Mouse (Mus musculus): Measurements from ENCODE around the gene Dgat2.

The Dgat2 gene

GRCm38 (mm10) chr7:99164873-99165410 is 17.6 kb downstream of the Dgat2 start:
- DNase-seq (ENCODE audit: extremely low read depth, low read depth, low spot score), result no peak

DNA sequence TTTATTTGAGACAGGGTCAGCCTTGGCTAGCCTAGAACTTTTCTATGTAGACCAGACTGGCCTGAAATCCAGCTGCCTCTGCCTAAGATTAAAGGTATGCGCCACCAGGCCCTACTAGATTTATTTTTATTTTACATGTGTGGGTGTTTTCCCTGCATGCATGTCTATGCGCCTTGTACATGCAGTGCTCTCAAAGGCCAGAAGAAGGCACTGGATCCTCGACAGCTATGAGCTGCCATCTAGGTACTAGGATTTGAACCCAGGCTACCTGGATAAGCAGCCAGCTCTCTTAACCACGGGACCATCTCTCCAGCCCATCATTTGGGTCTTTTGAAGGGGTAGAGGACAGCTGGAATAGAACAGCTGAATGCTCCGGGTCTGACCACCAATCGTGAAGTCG is 20.1 kb downstream of the Dgat2 start:
- DNase-seq (ENCODE audit: extremely low read depth, low read depth, low spot score), result no peak

DNA sequence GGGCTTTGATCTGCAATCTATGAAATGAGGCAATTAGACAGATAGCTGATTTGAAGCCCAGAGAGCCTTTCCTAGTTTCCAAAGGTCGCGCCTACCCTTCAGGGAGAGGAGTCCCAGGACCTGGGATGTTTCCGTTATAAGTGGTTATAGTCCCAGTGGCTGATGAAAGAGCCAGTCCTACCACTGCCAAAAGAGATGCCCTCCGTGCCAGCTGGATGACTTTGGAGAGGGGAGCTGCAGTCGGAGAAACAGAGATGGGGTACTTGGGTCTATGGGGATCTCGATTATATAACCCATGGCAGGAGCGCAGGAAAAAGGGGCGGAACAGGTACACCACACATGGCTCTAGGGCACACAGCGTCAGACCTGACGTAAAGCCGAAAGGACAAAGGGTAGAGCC is 20.6 kb downstream of the Dgat2 start:
- no peak for DNase-seq (ENCODE audit: extremely low read depth, low read depth, low spot score)

- DNase-seq (ENCODE audit: extremely low read depth, low read depth, low spot score), result no peak
Measured at GRCm38 (mm10) chr7:99161529-99161928, 21.0 kb downstream of the Dgat2 start.

GRCm38 (mm10) chr7:99160995-99161394 is 21.5 kb downstream of the Dgat2 start:
- no peak for DNase-seq (ENCODE audit: extremely low read depth, low read depth, low spot score)

DNA sequence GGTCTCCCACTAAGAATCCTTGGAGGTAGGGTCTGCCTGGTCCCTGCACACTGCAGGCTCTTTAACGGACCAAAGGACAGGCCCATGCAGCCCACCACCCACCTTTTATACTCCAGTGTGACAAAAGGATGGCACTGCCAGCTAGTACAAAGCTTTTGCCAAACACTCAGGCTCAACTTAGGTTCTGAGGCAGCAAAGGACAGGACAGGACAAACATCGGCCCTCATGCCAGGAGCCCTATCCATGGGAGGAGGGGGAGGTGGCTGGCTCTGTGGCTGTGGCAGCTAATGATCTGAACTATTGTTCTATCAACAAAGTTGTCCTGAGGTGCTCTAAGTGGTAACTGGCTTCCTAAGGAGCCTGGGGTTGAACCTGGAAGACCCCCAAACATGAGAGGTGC is 23.1 kb downstream of the Dgat2 start:
- DNase-seq (ENCODE audit: extremely low read depth, low read depth, low spot score), result no peak

DNA sequence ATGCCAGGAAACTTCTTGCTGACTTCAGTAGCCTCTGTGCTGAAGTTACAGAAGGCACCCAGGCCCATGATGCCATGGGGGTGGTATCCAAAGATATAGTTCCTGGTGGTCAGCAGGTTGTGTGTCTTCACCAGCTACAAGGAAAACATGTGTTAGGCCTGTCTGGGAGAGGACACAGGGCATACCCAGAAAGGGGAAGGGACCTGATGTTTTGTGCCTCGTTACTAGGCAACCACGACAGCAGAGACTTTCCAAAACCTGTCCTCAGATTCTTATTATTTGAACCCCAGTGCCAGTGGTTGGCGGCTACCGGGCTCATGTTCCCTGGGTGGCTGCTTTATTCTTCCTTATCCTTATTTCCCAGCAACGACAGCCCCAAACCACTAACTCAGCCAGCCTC is 23.6 kb downstream of the Dgat2 start:
- DNase-seq (ENCODE audit: extremely low read depth, low read depth, low spot score), result no peak

GRCm38 (mm10) chr7:99158011-99158410 is 24.5 kb downstream of the Dgat2 start:
- no peak for DNase-seq (ENCODE audit: extremely low read depth, low read depth, low spot score)

- no peak for DNase-seq (ENCODE audit: extremely low read depth, low read depth, low spot score)
Measured at GRCm38 (mm10) chr7:99156737-99157136, 25.8 kb downstream of the Dgat2 start.

- no peak for DNase-seq (ENCODE audit: extremely low read depth, low read depth, low spot score)
Measured at GRCm38 (mm10) chr7:99155311-99156289, 26.9 kb downstream of the Dgat2 start.

DNA sequence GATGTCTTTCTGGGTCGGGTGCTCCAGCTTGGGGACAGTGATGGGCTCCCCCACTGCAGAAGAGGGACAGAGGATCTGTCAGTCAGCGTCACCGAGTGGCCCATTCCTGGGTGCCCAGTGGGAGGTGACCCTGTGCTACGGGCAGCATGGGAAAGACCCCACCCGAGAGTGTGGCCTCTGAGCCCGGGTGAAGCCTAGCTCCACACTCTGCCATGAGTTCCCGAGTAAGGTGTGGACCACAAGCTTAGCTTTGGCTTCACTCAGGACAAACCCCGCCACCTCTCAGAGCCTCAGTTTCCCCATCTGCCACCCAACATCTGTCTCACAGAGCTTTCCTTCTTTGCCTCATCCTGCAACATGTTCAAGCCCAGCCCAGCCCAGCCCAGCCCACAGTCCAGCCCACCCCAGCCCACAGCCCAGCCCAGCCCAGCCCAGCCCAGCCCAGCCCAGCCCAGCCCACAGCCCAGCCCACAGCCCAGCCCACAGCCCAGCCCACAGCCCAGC is 27.8 kb downstream of the Dgat2 start:
- DNase-seq (ENCODE audit: extremely low read depth, low read depth, low spot score), result no peak

GRCm38 (mm10) chr7:99153686-99154202 is 28.8 kb downstream of the Dgat2 start:
- no peak for DNase-seq (ENCODE audit: extremely low read depth, low read depth, low spot score)

- DNase-seq (ENCODE audit: extremely low read depth, low read depth, low spot score), result no peak
Measured at GRCm38 (mm10) chr7:99152756-99153155, 29.8 kb downstream of the Dgat2 start.

GRCm38 (mm10) chr7:99151342-99151741 is 31.2 kb downstream of the Dgat2 start:
- DNase-seq (ENCODE audit: extremely low read depth, low read depth, low spot score), result no peak

DNA sequence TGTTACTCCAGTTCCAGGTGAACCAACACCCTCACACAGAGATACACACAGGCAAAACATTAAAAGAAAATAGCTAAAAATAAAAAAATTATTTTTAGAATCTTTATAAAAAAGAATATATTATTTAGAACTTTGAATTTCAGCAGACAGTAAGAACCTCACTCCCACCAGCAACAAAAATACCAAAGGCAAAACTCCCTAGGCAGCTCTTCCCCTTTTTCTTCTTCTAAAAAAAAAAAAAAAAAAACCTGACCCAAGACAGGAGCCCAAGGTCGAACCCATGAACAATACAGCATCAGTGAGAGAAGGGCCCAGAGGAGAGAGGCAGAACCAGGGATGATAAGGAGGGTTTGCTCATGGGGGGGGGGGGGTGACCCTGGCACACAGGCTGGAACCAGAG is 33.5 kb downstream of the Dgat2 start:
- DNase-seq (ENCODE audit: extremely low read depth, low read depth, low spot score), result no peak

GRCm38 (mm10) chr7:99147494-99147893 is 35.0 kb downstream of the Dgat2 start:
- DNase-seq (ENCODE audit: extremely low read depth, low read depth, low spot score), result no peak

- DNase-seq (ENCODE audit: extremely low read depth, low read depth, low spot score), result no peak
Measured at GRCm38 (mm10) chr7:99146906-99147305, 35.6 kb downstream of the Dgat2 start.

GRCm38 (mm10) chr7:99146011-99146410 is 36.5 kb downstream of the Dgat2 start:
- DNase-seq (ENCODE audit: extremely low read depth, low read depth, low spot score), result no peak

GRCm38 (mm10) chr7:99144616-99145015 is 37.9 kb downstream of the Dgat2 start:
- DNase-seq (ENCODE audit: extremely low read depth, low read depth, low spot score), result no peak

DNA sequence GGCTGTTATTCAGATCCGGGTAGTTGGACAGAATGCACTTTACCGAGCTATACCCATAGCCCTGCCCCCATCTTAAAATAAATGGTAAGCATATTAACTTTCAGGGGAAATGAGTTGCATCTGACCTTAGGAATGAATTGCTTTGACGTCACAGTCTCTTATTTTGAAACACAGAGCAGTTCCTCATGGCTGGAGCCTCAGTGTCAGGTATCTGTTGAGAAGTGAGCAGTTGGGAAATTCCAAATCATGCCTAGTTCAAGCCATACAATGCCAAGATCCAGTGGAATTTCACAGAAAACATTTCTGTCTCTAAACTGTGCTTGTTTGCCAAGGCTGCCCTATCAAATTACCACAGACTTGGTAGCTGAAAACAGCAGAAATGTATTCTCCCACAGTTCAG is 39.3 kb downstream of the Dgat2 start:
- no peak for DNase-seq (ENCODE audit: extremely low read depth, low read depth, low spot score)

GRCm38 (mm10) chr7:99141919-99142606 is 40.5 kb downstream of the Dgat2 start:
- DNase-seq (ENCODE audit: extremely low read depth, low read depth, low spot score), result no peak
